ENCODE assay signal across 9 mouse cellular contexts in genomic region chr5:130266651-130267050, GRCm38 (mm10). TPM values are rescaled to one million over a fixed set of nuclear protein-coding genes. Genes with fewer than 3 reads are reported as not detected.
DNase-seq lines count a peak whose midpoint lies in the region; ATAC-seq and TF ChIP-seq lines count a peak whose summit lies in the region.
"Had no signal": no experiment of that assay in that cellular context is flagged by ENCODE, and none has a peak within 500 bp of the region (broad histone marks: within the 10 kb centered on the region; RNA-seq: fewer than 3 reads in every experiment).

No protein-coding gene starts in this region.

- DNase-seq in layer of hippocampus, adult 2 months (ENCODE audit: low spot score in 2 of 2): peak in 1 of 2 experiments; percentile 60
- no peak for DNase-seq in layer of hippocampus, postnatal 36 days
- DNase-seq in ES-E14 (ENCODE audit: low read depth, low spot score): peak; percentile 66
- peak; percentile 56 to 74 for DNase-seq in adrenal gland, postnatal 36 days
- no peak for DNase-seq in spleen, adult 2 months (ENCODE audit: low read depth in 1 of 2, low spot score in 2 of 2)
- DNase-seq in urinary bladder, postnatal 10 days (ENCODE audit: low spot score): no peak

- H3K4me3 ChIP-seq in layer of hippocampus, adult 2 months: no peak overlapping the region
- no peak overlapping the region for H3K4me3 ChIP-seq in ES-E14 (ENCODE audit: insufficient read depth in 1 of 2, low read depth in 1 of 2, low read length in 2 of 2, poor library complexity in 1 of 2, severe bottlenecking in 1 of 2)
- H3K4me3 ChIP-seq in spleen, adult 2 months (ENCODE audit: extremely low read depth, insufficient read depth, insufficient read length): no peak overlapping the region
- H3K4me3 ChIP-seq: heart, embryonic 13.5 days; megakaryocyte, embryonic 14.5 days had no signal

- peaks cover 0 to 2% of the 10 kb centered on the region in 2 experiments; a peak in 1 of 4 replicates for H3K4me1 ChIP-seq in ES-E14 (ENCODE audit: control insufficient read depth in 2 of 2, insufficient read depth in 2 of 2, low read length in 2 of 2, poor library complexity in 1 of 2)
- H3K4me1 ChIP-seq in spleen, adult 2 months (ENCODE audit: control insufficient read depth, insufficient read depth, insufficient read length): no peaks in the 10 kb centered on the region
- H3K4me1 ChIP-seq: heart, embryonic 13.5 days had no signal

- H3K9ac ChIP-seq in ES-E14 (ENCODE audit: insufficient read depth, low read depth, low read length, poor library complexity, severe bottlenecking): no peak overlapping the region
- H3K9ac ChIP-seq: heart, embryonic 13.5 days had no signal

- peaks cover 39% of the 10 kb centered on the region for H3K36me3 ChIP-seq in ES-E14 (ENCODE audit: control insufficient read depth, insufficient read depth, low read length, poor library complexity, severe bottlenecking)
- H3K36me3 ChIP-seq in spleen, adult 2 months (ENCODE audit: control insufficient read depth, insufficient read depth, low read length): peaks cover 25% of the 10 kb centered on the region

- no peaks in the 10 kb centered on the region for H3K9me3 ChIP-seq in ES-E14 (ENCODE audit: control insufficient read depth, insufficient read depth, low read depth, low read length)
- H3K9me3 ChIP-seq: heart, embryonic 13.5 days; megakaryocyte, embryonic 14.5 days had no signal

- ATAC-seq in granulocyte monocyte progenitor cell, adult 5-6 weeks (replicated peaks; ENCODE audit: poor library complexity, severe bottlenecking): 0 out of 2 replicates have a peak, but pooled peaks have one; percentile 31

- 86% methylated on average over 7 of the region's 7 CpGs for WGBS in spleen, adult 2 months

- in situ Hi-C loops in ES-E14 (cut with MboI; ENCODE audit: low sequenced_read_pairs in 2 of 2, unreplicated experiment in 2 of 2): no loop called here

- no peak for TF ChIP-seq POLR2A in spleen, adult 2 months (IDR thresholded peaks at IDR 0.05; ENCODE audit: low read depth, low read length)

- no peak overlapping the region for H3K27ac ChIP-seq in layer of hippocampus, adult 2 months
- H3K27ac ChIP-seq in ES-E14 (ENCODE audit: insufficient read depth, low read depth, low read length, poor library complexity, severe bottlenecking): no peak overlapping the region
- no peak overlapping the region for H3K27ac ChIP-seq in spleen, adult 2 months (ENCODE audit: insufficient read depth, low read length)
- H3K27ac ChIP-seq: heart, embryonic 13.5 days had no signal

- no peaks in the 10 kb centered on the region for H3K27me3 ChIP-seq in spleen, adult 2 months (ENCODE audit: control insufficient read depth, insufficient read depth, low read length)
- H3K27me3 ChIP-seq: heart, embryonic 13.5 days; megakaryocyte, embryonic 14.5 days had no signal

- peak; percentile 79 for TF ChIP-seq CTCF in layer of hippocampus, adult 2 months (conservative IDR thresholded peaks at IDR 0.05)
- peak; percentile 46; the same call in 1 of the 2 replicates for TF ChIP-seq CTCF in spleen, adult 2 months (IDR thresholded peaks at IDR 0.05; ENCODE audit: extremely low read depth, insufficient read depth, insufficient read length, insufficient replicate concordance)

TF ChIP-seq in ES-E14, 5 proteins besides CTCF, POLR2A, EP300 and RAD21:
- TF ChIP-seq ZNF384 (IDR thresholded peaks at IDR 0.05; ENCODE audit: low read depth, low read length) (0 out of 2 replicates have a peak, but pooled peaks have one; percentile 17), ZC3H11A (IDR thresholded peaks at IDR 0.05; ENCODE audit: borderline replicate concordance, low read depth, low read length) (no peak)

RNA-seq across cellular contexts. Expression of gene Tyw1, which starts 11.2 kb away (rescaled TPM):
- 10 to 100 TPM; 16.2 to 17.7 TPM for total RNA-seq in layer of hippocampus, adult 2 months (2021)
- 10 to 100 TPM; 15.2 to 18.2 TPM for total RNA-seq in layer of hippocampus, postnatal 36 days (2021)
- 87.9 and 135 TPM in 2 replicates for total RNA-seq in ES-E14 (2012; rRNA removed)
- total RNA-seq in adrenal gland, postnatal 36 days (2021): 10 to 100 TPM; 28.1 to 32.3 TPM
- 12.0 and 16.7 TPM in 2 replicates for total RNA-seq in granulocyte monocyte progenitor cell, adult 5-6 weeks (2014; fragmentation: Nextera tagmentation)
- total RNA-seq in granulocyte monocyte progenitor cell, adult 5-6 weeks (2017): 31.9 and 37.4 TPM in 2 replicates
- 7.9 and 9.0 TPM in 2 replicates for polyA plus RNA-seq in spleen, adult 2 months (2012; rRNA removed)

RNA-seq across cellular contexts. Expression of gene Sbds, which starts 11.3 kb away (rescaled TPM):
- total RNA-seq in layer of hippocampus, adult 2 months (2021): 10 to 100 TPM; 76.5 to 81.9 TPM
- 10 to 100 TPM; 76.4 to 78.2 TPM for total RNA-seq in layer of hippocampus, postnatal 36 days (2021)
- total RNA-seq in ES-E14 (2012; rRNA removed): 50.6 and 61.0 TPM in 2 replicates
- total RNA-seq in adrenal gland, postnatal 36 days (2021): 100 to 1,000 TPM; 109 TPM
- total RNA-seq in granulocyte monocyte progenitor cell, adult 5-6 weeks (2014; fragmentation: Nextera tagmentation): 47.8 and 52.4 TPM in 2 replicates
- 61.0 and 101 TPM in 2 replicates for total RNA-seq in granulocyte monocyte progenitor cell, adult 5-6 weeks (2017)
- 16.9 and 18.7 TPM in 2 replicates for polyA plus RNA-seq in spleen, adult 2 months (2012; rRNA removed)

RNA-seq across cellular contexts. Expression of gene Tmem248, which starts 49.8 kb away (rescaled TPM):
- total RNA-seq in layer of hippocampus, adult 2 months (2021): 10 to 100 TPM; 39.7 to 41.4 TPM
- total RNA-seq in layer of hippocampus, postnatal 36 days (2021): 10 to 100 TPM; 39.0 to 41.0 TPM
- 83.1 and 92.9 TPM in 2 replicates for total RNA-seq in ES-E14 (2012; rRNA removed)
- total RNA-seq in adrenal gland, postnatal 36 days (2021): 10 to 100 TPM; 68.0 to 74.2 TPM
- 64.5 and 70.1 TPM in 2 replicates for total RNA-seq in granulocyte monocyte progenitor cell, adult 5-6 weeks (2014; fragmentation: Nextera tagmentation)
- total RNA-seq in granulocyte monocyte progenitor cell, adult 5-6 weeks (2017): 71.8 and 85.0 TPM in 2 replicates
- polyA plus RNA-seq in spleen, adult 2 months (2012; rRNA removed): 18.6 and 26.9 TPM in 2 replicates

Comparison
In these comparisons a context has a peak if more than half of its experiments do, and no peak if none do; other contexts are left out.
1. DNase-seq: peak in ES-E14 (single experiment) and adrenal gland, postnatal 36 days (2 of 2); none in layer of hippocampus, postnatal 36 days (0 of 2), spleen, adult 2 months (0 of 2) and urinary bladder, postnatal 10 days (single experiment).